Mouse (Mus musculus) bone marrow, adult 2 months (tissue): ENCODE measurements around the gene Asb8.

Source experiments
- CTCF ChIP-seq: fragments of 200-500 bp; IDR thresholded peaks from 2 replicates; pipeline ENCODE4 v1.5.1; 2011; ENCODE audit warnings: low read length, control low read depth; ENCODE audit not compliant: control insufficient read depth, insufficient read depth
- POLR2A ChIP-seq: fragments of 200-500 bp; IDR thresholded peaks from 2 replicates; pipeline ENCODE4 v1.6.1; 2011; ENCODE audit warnings: low read depth, mild to moderate bottlenecking, control low read depth, low read length, borderline replicate concordance; ENCODE audit not compliant: control insufficient read depth

- TF ChIP-seq CTCF (no peak), POLR2A (no peak)
These were observed 10.8 kb downstream of the Asb8 start for GRCm38 (mm10) chr15:98154631-98155030.
